Mouse (Mus musculus) brain, adult 2 months (tissue): ENCODE data around the gene Itgb7.

ENCODE experiments used
- DNase-seq: peaks from one replicate; pipeline ENCODE4 v3.0.0; 2011; ENCODE audit warnings: low read depth, low spot score

Gene Itgb7

GRCm38 (mm10) chr15:102248812-102249191 is 17.1 kb upstream of the Itgb7 start:
- DNase-seq: no peak

DNA sequence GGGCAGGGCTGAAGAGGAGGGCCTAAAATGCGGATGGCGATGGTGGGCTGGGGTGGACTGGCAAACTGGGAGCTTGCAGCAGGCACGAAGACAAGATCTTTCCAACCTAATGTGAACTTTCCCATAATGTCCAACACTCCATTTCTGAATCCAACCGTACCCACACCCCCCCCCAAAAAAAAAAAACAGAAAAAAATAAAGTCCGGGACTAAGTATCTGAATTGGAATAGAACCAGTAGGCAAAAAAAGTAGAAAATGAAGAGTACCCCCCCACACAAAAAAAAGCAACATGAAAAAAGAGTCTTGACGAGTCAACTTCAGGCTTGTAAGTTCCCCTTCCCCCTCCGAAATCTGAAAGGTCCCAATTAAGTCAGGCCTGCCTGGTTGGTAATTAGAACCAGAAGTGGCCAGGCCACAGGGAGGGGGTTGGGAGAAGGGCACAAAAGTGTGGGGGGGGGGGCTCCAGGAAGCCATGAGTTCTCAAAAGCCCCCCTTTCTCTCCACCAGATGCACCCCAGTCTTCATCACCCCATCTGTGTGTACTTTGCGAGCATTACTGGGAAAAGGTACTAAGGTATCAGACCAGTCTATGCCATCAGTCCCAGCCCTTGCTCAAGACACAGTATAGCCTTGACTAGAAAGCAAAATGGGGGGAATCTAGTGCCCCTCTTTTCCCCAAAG is 16.5 kb upstream of the Itgb7 start:
- no peak for DNase-seq

DNA sequence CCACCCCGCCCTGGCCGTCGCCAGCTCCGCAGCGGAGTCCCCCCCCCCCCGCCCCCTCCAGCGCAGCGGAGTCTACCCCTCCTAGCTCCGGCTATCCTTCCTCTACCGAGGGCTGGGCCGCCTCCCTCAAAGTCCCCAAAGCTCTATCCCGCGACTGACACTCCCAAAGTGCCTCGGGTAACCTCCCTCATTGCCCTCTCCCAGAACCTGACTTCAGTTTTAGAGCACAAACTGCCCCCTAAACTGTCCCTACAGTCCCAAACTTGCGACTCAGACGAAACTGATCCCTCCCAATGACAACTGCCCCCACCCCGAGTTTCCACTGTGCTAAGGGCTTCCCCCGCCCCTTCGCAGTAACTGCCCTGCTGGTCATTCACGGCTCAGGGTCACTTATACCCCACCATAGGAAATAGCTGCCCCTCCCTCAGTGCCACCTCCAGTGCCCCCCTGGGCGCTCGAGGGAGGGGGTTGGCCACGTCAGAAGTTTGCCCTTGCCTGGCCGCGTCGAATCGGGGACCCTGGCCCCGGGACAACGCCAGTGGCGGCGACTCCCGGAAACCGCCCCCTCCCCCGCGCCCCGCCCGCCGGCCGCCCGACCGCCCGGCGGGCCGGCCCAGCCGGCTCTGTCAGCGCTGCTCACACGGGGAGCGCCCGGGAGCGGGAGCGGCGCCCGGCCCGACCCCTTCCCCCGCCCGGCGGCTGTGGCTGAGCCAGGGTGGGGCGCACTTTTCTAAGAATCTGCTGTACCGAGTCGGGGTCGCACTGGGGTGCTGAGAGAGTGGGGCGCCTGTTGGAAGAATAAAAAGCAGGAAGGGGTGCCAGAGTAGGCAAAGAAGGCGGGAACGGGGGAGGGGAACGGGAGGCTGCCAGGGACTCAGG is 15.7 kb upstream of the Itgb7 start:
- no peak for DNase-seq

- DNase-seq: peak; percentile 96
These were observed 15.1 kb upstream of the Itgb7 start for GRCm38 (mm10) chr15:102246866-102247251.

GRCm38 (mm10) chr15:102245891-102246741 is 14.4 kb upstream of the Itgb7 start:
- DNase-seq: peak; percentile 94

GRCm38 (mm10) chr15:102245461-102245881 is 13.7 kb upstream of the Itgb7 start:
- DNase-seq: no peak

DNA sequence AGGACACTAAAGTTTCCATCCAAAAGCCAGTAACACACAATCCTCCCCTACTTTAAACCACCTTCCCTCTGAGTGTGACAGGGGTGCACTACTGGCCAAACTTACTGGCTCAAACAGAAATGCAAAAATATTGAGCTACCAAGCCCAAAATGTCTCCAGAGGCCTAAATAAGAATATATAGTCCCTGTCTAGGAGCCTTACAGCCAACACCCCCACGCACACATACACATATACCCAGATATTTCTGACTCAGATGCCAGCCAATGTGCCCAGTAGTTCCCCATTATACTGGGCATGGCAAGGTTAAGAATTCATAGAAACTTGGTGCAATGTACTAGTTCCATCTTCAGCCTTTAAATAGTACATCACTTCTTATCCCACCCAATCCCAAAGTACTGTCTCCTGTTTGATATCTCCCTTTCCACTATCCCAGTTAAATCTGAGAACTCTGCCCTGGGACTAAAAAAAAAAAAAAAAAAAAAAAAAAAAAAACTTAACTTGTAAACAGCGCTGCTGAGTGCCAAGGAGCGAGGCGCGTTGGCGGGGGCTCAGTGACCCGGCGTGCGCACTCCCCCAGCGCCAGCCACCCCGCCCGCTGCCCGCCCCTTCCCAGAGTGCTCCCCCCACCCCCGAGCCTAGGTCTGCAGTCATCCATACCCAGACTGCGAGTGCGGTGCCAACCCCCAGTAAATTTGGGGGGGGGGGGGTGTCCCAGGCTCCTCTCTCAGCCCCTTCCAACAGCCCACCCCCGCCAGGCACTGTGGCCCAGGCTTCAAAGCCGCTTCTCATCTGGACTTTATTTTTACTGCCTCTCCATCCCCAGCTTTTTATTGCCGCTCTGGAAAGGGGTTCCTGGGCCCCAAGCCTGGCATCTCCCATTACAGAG is 12.8 kb upstream of the Itgb7 start:
- DNase-seq: no peak

GRCm38 (mm10) chr15:102243229-102244190 is 11.8 kb upstream of the Itgb7 start:
- DNase-seq: no peak

- no peak for DNase-seq
These were observed 10.9 kb upstream of the Itgb7 start for GRCm38 (mm10) chr15:102242404-102243228.

- DNase-seq: no peak
These were observed 8.9 kb upstream of the Itgb7 start for GRCm38 (mm10) chr15:102240607-102241006.

GRCm38 (mm10) chr15:102239851-102240250 is 8.1 kb upstream of the Itgb7 start:
- DNase-seq: no peak

DNA sequence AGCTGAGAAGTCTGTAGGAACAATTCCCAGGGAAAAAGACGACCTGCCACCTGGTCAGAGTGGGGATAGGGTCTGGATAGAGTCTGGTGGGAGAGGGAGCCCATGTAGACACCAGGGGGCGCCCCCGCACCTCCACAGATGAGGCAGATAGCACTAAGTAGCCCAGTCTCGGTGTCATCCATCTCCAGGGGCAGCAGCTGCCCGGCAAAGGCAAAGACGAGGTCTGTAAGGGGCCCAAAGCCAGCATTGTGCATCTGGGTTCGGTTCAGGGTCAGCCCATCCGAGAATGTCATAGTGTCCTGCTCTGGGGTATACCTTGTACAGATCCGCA is 7.5 kb upstream of the Itgb7 start:
- peak; percentile 78 for DNase-seq

GRCm38 (mm10) chr15:102238543-102239259 is 7.0 kb upstream of the Itgb7 start:
- no peak for DNase-seq

GRCm38 (mm10) chr15:102235371-102236027 is 3.8 kb upstream of the Itgb7 start:
- no peak for DNase-seq

- no peak for DNase-seq
These were observed 2.2 kb upstream of the Itgb7 start for GRCm38 (mm10) chr15:102233896-102234295.

GRCm38 (mm10) chr15:102232764-102233163 is 1.0 kb upstream of the Itgb7 start:
- DNase-seq: no peak

GRCm38 (mm10) chr15:102230408-102231321 is 1.1 kb downstream of the Itgb7 start:
- DNase-seq: no peak
